Mouse (Mus musculus): ENCODE measurements around the gene Gm21767. TPM values are rescaled to one million over a fixed set of nuclear protein-coding genes. Genes with fewer than 3 reads are reported as not detected.

Gene Gm21767
- not detected in 2 replicates for polyA plus RNA-seq (2012; ENCODE audit: low replicate concordance)

GRCm38 (mm10) chrY:13941438-13941837 lies at the start of gene Gm21767:
Gene Gm21767 (plus strand): TSS chrY:13941738.

